Mouse (Mus musculus): Measurements from ENCODE around the gene Sema6b. TPM values are rescaled to one million over a fixed set of nuclear protein-coding genes. Genes with fewer than 3 reads are reported as not detected.
"Not testable (repeated sequence)": the region's sequence is repeated elsewhere in the genome, so short reads cannot be mapped to it uniquely, and the experiment has no call there.

Sema6b gene
- polyA plus RNA-seq, 1 experiment, result not detected

DNA sequence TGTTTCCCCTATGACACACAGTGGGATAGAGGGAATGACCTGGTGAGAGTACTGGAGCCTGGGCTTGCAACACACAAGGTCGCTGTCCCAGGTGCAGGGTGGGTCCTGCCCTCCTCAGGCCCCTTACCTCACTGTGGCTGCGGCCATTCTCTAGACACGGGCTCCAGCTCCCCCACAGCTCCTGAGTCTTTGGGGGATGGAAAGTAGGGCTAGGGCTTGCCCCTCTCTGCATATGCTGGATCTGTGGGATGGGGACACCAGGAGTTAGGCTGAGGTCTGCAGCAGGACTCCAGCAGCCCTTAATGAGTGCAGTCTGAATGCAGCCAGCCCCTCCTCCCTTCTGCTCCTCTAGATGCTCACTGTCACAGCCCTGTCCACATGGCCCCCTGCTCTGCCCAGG lies 27.4 kb downstream of the Sema6b start:
- Histone ChIP-seq H3K27ac (ENCODE audit: insufficient read depth, low read depth, low read length) (no peak overlapping the region), H3K4me3 (ENCODE audit: insufficient read depth, low read depth, low read length) (no peak overlapping the region), H3K4me1 (ENCODE audit: control insufficient read depth, insufficient read depth, low read length) (peaks cover 8% of the 10 kb centered on the region)
- no peak for TF ChIP-seq POLR2A (IDR thresholded peaks at IDR 0.05; ENCODE audit: insufficient read depth, low read depth, low read length)
- no peak for TF ChIP-seq CTCF (IDR thresholded peaks at IDR 0.05; ENCODE audit: insufficient read depth, low read depth, low read length)
- 82% methylated on average over 3 of the region's 3 CpGs for WGBS

GRCm38 (mm10) chr17:56111864-56112263 lies 28.3 kb downstream of the Sema6b start:
- no peak overlapping the region for H3K4me3 ChIP-seq (ENCODE audit: insufficient read depth, low read depth, low read length)
- WGBS, result 54% methylated on average over 5 of the region's 5 CpGs
- no peak overlapping the region for H3K27ac ChIP-seq (ENCODE audit: insufficient read depth, low read depth, low read length)
- peaks cover under 1% of the 10 kb centered on the region; the same call in 1 of the 2 replicates for H3K4me1 ChIP-seq (ENCODE audit: control insufficient read depth, insufficient read depth, low read length)
- TF ChIP-seq CTCF (IDR thresholded peaks at IDR 0.05; ENCODE audit: insufficient read depth, low read depth, low read length) (peak; percentile 80; the same call in 1 of the 2 replicates), POLR2A (IDR thresholded peaks at IDR 0.05; ENCODE audit: insufficient read depth, low read depth, low read length) (no peak)

DNA sequence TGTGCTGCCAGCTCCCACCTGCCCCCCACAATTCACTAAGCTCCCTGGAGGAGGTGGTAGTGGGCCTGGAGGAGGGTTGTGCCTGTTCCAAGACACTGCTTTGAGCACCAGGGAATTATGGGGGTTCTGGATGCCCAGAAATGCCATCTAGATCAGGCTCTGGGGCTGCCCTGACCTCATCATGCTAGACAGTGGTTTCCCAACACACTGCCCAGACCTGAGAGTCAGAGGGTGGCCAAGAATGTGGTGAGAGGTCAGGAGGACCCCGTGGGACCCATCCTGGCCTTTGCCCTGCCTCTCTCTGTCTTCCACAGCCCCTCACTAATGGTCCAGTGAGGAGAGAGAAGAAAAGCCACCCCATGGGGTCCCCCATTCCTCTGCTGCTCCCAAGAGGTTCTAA lies 29.1 kb downstream of the Sema6b start:
- Histone ChIP-seq H3K4me3 (ENCODE audit: insufficient read depth, low read depth, low read length) (no peak overlapping the region), H3K4me1 (ENCODE audit: control insufficient read depth, insufficient read depth, low read length) (no peaks in the 10 kb centered on the region), H3K27ac (ENCODE audit: insufficient read depth, low read depth, low read length) (no peak overlapping the region)
- TF ChIP-seq POLR2A (IDR thresholded peaks at IDR 0.05; ENCODE audit: insufficient read depth, low read depth, low read length) (no peak), CTCF (IDR thresholded peaks at IDR 0.05; ENCODE audit: insufficient read depth, low read depth, low read length) (no peak)
- WGBS, result 40% methylated on average over 1 of the region's 1 CpGs

GRCm38 (mm10) chr17:56110571-56110970 lies 29.6 kb downstream of the Sema6b start:
- TF ChIP-seq CTCF (IDR thresholded peaks at IDR 0.05; ENCODE audit: insufficient read depth, low read depth, low read length), result no peak
- no peak for TF ChIP-seq POLR2A (IDR thresholded peaks at IDR 0.05; ENCODE audit: insufficient read depth, low read depth, low read length)
- no peak overlapping the region for H3K4me3 ChIP-seq (ENCODE audit: insufficient read depth, low read depth, low read length)
- 37% methylated on average over 4 of the region's 4 CpGs for WGBS
- H3K27ac ChIP-seq (ENCODE audit: insufficient read depth, low read depth, low read length), result no peak overlapping the region
- no peaks in the 10 kb centered on the region for H3K4me1 ChIP-seq (ENCODE audit: control insufficient read depth, insufficient read depth, low read length)

- TF ChIP-seq CTCF (IDR thresholded peaks at IDR 0.05; ENCODE audit: insufficient read depth, low read depth, low read length), result no peak
- TF ChIP-seq POLR2A (IDR thresholded peaks at IDR 0.05; ENCODE audit: insufficient read depth, low read depth, low read length), result no peak
- H3K27ac ChIP-seq (ENCODE audit: insufficient read depth, low read depth, low read length), result 0 out of 2 replicates have a peak within 1 kb of the TSS, but pooled peaks have one; percentile 16
- WGBS, result 73% methylated on average over 10 of the region's 10 CpGs
- H3K4me1 ChIP-seq (ENCODE audit: control insufficient read depth, insufficient read depth, low read length), result no peaks in the 10 kb centered on the region
- H3K4me3 ChIP-seq (ENCODE audit: insufficient read depth, low read depth, low read length), result no peak within 1 kb of the TSS
These were observed 30.7 kb downstream of the Sema6b start, which contains the start of gene Plin4 for GRCm38 (mm10) chr17:56109219-56110051. TSS of gene Plin4 (minus strand) at chr17:56109803.

GRCm38 (mm10) chr17:56108334-56109044 lies 31.7 kb downstream of the Sema6b start:
- H3K27ac ChIP-seq (ENCODE audit: insufficient read depth, low read depth, low read length), result 0 out of 2 replicates have a peak overlapping the region, but pooled peaks have one; percentile 16
- WGBS, result 61% methylated on average over 6 of the region's 6 CpGs
- no peak overlapping the region for H3K4me3 ChIP-seq (ENCODE audit: insufficient read depth, low read depth, low read length)

GRCm38 (mm10) chr17:56107736-56108135 lies 32.4 kb downstream of the Sema6b start:
- Histone ChIP-seq H3K4me3 (ENCODE audit: insufficient read depth, low read depth, low read length) (no peak overlapping the region), H3K27ac (ENCODE audit: insufficient read depth, low read depth, low read length) (no peak overlapping the region), H3K4me1 (ENCODE audit: control insufficient read depth, insufficient read depth, low read length) (no peaks in the 10 kb centered on the region)
- TF ChIP-seq POLR2A (IDR thresholded peaks at IDR 0.05; ENCODE audit: insufficient read depth, low read depth, low read length) (no peak), CTCF (IDR thresholded peaks at IDR 0.05; ENCODE audit: insufficient read depth, low read depth, low read length) (no peak)
- 75% methylated on average over 2 of the region's 2 CpGs for WGBS

More at GRCm38 (mm10) chr17:56108334-56109044, 31.7 kb downstream of the Sema6b start:
- TF ChIP-seq POLR2A (IDR thresholded peaks at IDR 0.05; ENCODE audit: insufficient read depth, low read depth, low read length) (no peak), CTCF (IDR thresholded peaks at IDR 0.05; ENCODE audit: insufficient read depth, low read depth, low read length) (no peak)
- no peaks in the 10 kb centered on the region for H3K4me1 ChIP-seq (ENCODE audit: control insufficient read depth, insufficient read depth, low read length)

DNA sequence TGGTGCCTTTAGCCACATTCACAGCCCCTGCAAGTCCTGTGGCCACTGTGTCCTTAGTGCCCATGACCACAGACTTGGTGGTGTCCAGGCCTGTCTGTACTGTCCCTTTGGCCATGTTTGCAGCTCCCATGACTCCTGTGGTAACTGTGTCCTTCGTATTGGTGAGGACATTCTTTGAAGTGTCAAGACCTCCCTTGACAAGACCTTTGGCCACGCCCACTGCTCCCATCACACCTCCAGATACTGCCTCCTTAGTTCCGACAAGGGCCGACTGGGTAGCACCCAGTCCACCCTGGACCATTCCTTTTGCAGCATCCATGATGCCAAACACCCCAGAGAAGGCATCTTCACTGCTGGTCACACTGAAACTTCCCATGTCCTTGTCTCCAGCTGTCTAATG lies 33.2 kb downstream of the Sema6b start:
- no peak overlapping the region for H3K4me3 ChIP-seq (ENCODE audit: insufficient read depth, low read depth, low read length)
- H3K27ac ChIP-seq (ENCODE audit: insufficient read depth, low read depth, low read length), result no peak overlapping the region
- H3K4me1 ChIP-seq (ENCODE audit: control insufficient read depth, insufficient read depth, low read length), result no peaks in the 10 kb centered on the region
- WGBS, result 80% methylated on average over 4 of the region's 4 CpGs
- no peak for TF ChIP-seq POLR2A (IDR thresholded peaks at IDR 0.05; ENCODE audit: insufficient read depth, low read depth, low read length)

DNA sequence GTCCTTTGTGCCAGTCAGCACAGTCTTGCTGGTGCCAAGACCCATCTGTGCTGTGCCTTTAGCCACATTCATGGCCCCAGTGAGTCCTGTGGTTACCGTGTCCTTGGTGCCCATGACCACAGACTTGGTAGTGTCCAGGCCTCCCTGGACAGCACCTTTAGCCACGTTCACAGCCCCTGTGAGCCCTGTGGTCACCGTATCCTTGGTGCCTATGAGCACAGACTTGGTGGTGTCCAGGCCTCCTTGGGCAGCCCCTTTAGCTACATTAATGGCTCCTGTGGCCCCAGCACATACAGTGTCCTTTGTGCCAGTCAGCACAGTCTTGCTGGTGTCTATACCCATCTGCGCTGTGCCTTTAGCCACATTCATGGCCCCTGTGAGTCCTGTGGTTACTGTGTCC lies 33.7 kb downstream of the Sema6b start:
- not testable (repeated sequence) for H3K27ac ChIP-seq (ENCODE audit: insufficient read depth, low read depth, low read length); H3K4me3 ChIP-seq (ENCODE audit: insufficient read depth, low read depth, low read length); H3K4me1 ChIP-seq (ENCODE audit: control insufficient read depth, insufficient read depth, low read length)
- 92% methylated on average over 4 of the region's 4 CpGs for WGBS

DNA sequence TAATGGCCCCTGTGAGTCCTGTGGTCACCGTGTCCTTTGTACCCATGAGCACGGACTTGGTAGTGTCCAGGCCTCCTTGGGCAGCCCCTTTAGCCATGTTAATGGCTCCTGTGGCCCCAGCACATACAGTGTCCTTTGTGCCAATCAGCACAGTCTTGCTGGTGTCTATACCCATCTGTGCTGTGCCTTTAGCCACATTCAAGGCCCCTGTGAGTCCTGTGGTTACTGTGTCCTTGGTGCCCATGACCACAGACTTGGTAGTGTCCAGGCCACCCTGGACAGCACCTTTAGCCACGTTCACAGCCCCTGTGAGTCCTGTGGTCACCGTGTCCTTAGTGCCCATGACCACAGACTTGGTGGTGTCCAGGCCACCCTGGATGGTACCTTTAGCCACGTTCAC lies 35.3 kb downstream of the Sema6b start:
- H3K4me1 ChIP-seq (ENCODE audit: control insufficient read depth, insufficient read depth, low read length); H3K27ac ChIP-seq (ENCODE audit: insufficient read depth, low read depth, low read length); H3K4me3 ChIP-seq (ENCODE audit: insufficient read depth, low read depth, low read length): not testable (repeated sequence)
- 98% methylated on average over 2 of the region's 5 CpGs for WGBS

Data from olfactory bulb, adult 2 months (tissue).